Mouse (Mus musculus) liver, adult 2 months (tissue): ENCODE data around the gene Ccdc84.
A peak's percentile ranks its signal among the peaks of the same experiment; 100 is the strongest.

Experiments used
- CTCF ChIP-seq: fragments of 200-500 bp; IDR thresholded peaks from 2 replicates; pipeline ENCODE4 v1.5.1; 2011; ENCODE audit warnings: low read depth, low read length, control low read depth
- POLR2A ChIP-seq: fragments of 200-500 bp; IDR thresholded peaks from 2 replicates; pipeline ENCODE4 v1.6.1; 2011; ENCODE audit warnings: low read length, control low read depth; ENCODE audit not compliant: insufficient read depth; ENCODE audit errors: extremely low read depth

DNA sequence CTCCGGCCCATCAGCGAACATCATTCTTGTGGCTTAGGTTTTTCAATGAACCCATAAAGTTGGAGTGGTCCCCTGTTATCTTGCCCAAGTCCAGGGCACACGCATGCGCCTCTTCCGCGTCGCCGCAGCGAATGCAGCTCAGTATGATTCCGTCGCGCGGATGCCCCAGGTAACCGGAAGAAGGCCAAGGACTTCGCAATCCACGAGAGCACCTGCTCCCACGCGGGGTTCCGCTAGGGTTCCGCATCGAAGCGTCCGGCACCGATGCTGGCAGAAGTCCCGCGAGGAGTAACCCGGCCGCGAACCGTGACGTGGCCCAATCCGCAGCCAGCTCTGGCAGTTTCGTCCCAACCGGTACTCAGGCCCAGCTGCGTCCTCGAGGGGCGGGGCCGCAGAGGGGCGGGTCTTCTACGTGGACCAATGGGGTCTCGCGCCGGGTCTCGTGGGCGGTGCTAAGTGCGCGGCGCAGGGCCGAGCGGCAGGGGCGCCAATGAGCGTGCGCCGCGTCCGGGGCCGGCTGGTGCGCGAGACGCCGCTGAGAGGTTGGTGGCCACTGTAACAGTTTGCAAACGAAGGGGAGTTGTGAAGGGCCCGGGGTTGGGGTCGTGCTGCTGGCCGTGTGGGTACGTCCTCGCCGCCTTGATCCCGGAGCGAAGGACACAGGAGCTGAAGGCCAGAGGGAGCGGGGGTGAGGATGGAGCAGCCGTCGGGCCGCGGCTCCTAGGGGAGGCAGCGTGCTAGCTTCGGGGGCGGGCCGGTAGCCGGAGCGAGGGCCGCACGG lies 39.1 kb downstream of the Ccdc84 start, which contains the start of gene Hyou1:
- peak; percentile 77 for TF ChIP-seq POLR2A
- TF ChIP-seq CTCF: peak; percentile 12; the same call in 1 of the 2 replicates
